Mouse (Mus musculus): ENCODE results near the gene Tigd3. TPM values are rescaled to one million over a fixed set of nuclear protein-coding genes. Genes with fewer than 3 reads are reported as not detected.
A peak's percentile ranks its signal among the peaks of the same experiment; 100 is the strongest.

Tigd3 gene
- polyA plus RNA-seq, 1 experiment from 2014 or later = 5.1 TPM

- H3K9me3 ChIP-seq (ENCODE audit: control insufficient read depth, low read length) = no peaks in the 10 kb centered on the region
- ATAC-seq (ENCODE audit: insufficient number of reproducible peaks, low FRiP score, low TSS enrichment, low read depth) = peak; percentile 24; the same call in 1 of the 2 replicates
Observed at GRCm38 (mm10) chr19:5845319-5846135, 48.4 kb downstream of the Tigd3 start.

GRCm38 (mm10) chr19:5844831-5845318, 49.1 kb downstream of the Tigd3 start:
- 83% methylated on average over 12 of the region's 12 CpGs for WGBS
- DNase-seq (ENCODE audit: low spot score) (peak; percentile 26), ATAC-seq (ENCODE audit: insufficient number of reproducible peaks, low FRiP score, low TSS enrichment, low read depth) (no peak)
- Histone ChIP-seq H3K27me3 (ENCODE audit: control insufficient read depth, insufficient read depth, low read length) (no peaks in the 10 kb centered on the region), H3K9ac (ENCODE audit: low read length) (peak overlapping the region; percentile 59), H3K4me1 (ENCODE audit: control insufficient read depth, insufficient read depth, low read length) (peaks cover 41% of the 10 kb centered on the region), H3K4me2 (ENCODE audit: low read depth, severe bottlenecking) (peak overlapping the region; percentile 59), H3K9me3 (ENCODE audit: control insufficient read depth, low read length) (no peaks in the 10 kb centered on the region), H3K4me3 (ENCODE audit: low read depth, low read length) (peak overlapping the region; percentile 19), H3K27ac (replicated peaks; ENCODE audit: low read depth, low read length) (peak overlapping the region; percentile 93), H3K36me3 (ENCODE audit: control insufficient read depth, insufficient read depth, low read length) (no peaks in the 10 kb centered on the region)

More at GRCm38 (mm10) chr19:5845319-5846135, 48.4 kb downstream of the Tigd3 start:
- Histone ChIP-seq H3K27ac (replicated peaks; ENCODE audit: low read depth, low read length) (peak overlapping the region; percentile 93), H3K9ac (ENCODE audit: low read length) (peak overlapping the region; percentile 59), H3K4me2 (ENCODE audit: low read depth, severe bottlenecking) (peak overlapping the region; percentile 59), H3K4me3 (ENCODE audit: low read depth, low read length) (peak overlapping the region; percentile 19), H3K36me3 (ENCODE audit: control insufficient read depth, insufficient read depth, low read length) (no peaks in the 10 kb centered on the region), H3K4me1 (ENCODE audit: control insufficient read depth, insufficient read depth, low read length) (peaks cover 45% of the 10 kb centered on the region), H3K27me3 (ENCODE audit: control insufficient read depth, insufficient read depth, low read length) (no peaks in the 10 kb centered on the region)
- 6% methylated on average over 45 of the region's 45 CpGs for WGBS
- peak; percentile 96 for DNase-seq (ENCODE audit: low spot score)

- no peaks in the 10 kb centered on the region for H3K9me3 ChIP-seq (ENCODE audit: control insufficient read depth, low read length)
- no peaks in the 10 kb centered on the region for H3K27me3 ChIP-seq (ENCODE audit: control insufficient read depth, insufficient read depth, low read length)
- H3K27ac ChIP-seq (replicated peaks; ENCODE audit: low read depth, low read length) = no peak overlapping the region
- DNase-seq (ENCODE audit: low spot score) = no peak
- H3K36me3 ChIP-seq (ENCODE audit: control insufficient read depth, insufficient read depth, low read length) = no peaks in the 10 kb centered on the region
- no peak for ATAC-seq (ENCODE audit: insufficient number of reproducible peaks, low FRiP score, low TSS enrichment, low read depth)
- WGBS = 87% methylated on average over 30 of the region's 30 CpGs
- peak overlapping the region; percentile 59; the same call in 1 of the 2 replicates for H3K4me2 ChIP-seq (ENCODE audit: low read depth, severe bottlenecking)
- no peak overlapping the region for H3K4me3 ChIP-seq (ENCODE audit: low read depth, low read length)
- H3K4me1 ChIP-seq (ENCODE audit: control insufficient read depth, insufficient read depth, low read length) = peaks cover 35% of the 10 kb centered on the region
- H3K9ac ChIP-seq (ENCODE audit: low read length) = no peak overlapping the region
Observed at GRCm38 (mm10) chr19:5843781-5844691, 49.9 kb downstream of the Tigd3 start.

- DNase-seq (ENCODE audit: low spot score) (no peak), ATAC-seq (ENCODE audit: insufficient number of reproducible peaks, low FRiP score, low TSS enrichment, low read depth) (no peak)
- peaks cover 26% of the 10 kb centered on the region for H3K4me1 ChIP-seq (ENCODE audit: control insufficient read depth, insufficient read depth, low read length)
- H3K27ac ChIP-seq (replicated peaks; ENCODE audit: low read depth, low read length) = no peak overlapping the region
- no peaks in the 10 kb centered on the region for H3K36me3 ChIP-seq (ENCODE audit: control insufficient read depth, insufficient read depth, low read length)
- no peaks in the 10 kb centered on the region for H3K27me3 ChIP-seq (ENCODE audit: control insufficient read depth, insufficient read depth, low read length)
- H3K9me3 ChIP-seq (ENCODE audit: control insufficient read depth, low read length) = no peaks in the 10 kb centered on the region
- H3K9ac ChIP-seq (ENCODE audit: low read length) = no peak overlapping the region
- H3K4me2 ChIP-seq (ENCODE audit: low read depth, severe bottlenecking) = no peak overlapping the region
- 78% methylated on average over 9 of the region's 9 CpGs for WGBS
- H3K4me3 ChIP-seq (ENCODE audit: low read depth, low read length) = no peak overlapping the region
Observed at GRCm38 (mm10) chr19:5842785-5843730, 50.9 kb downstream of the Tigd3 start.

GRCm38 (mm10) chr19:5841999-5842784, 51.8 kb downstream of the Tigd3 start:
- no peak for DNase-seq (ENCODE audit: low spot score)
- 87% methylated on average over 5 of the region's 5 CpGs for WGBS
- peaks cover 17% of the 10 kb centered on the region for H3K4me1 ChIP-seq (ENCODE audit: control insufficient read depth, insufficient read depth, low read length)
- H3K9ac ChIP-seq (ENCODE audit: low read length) = no peak overlapping the region
- 0 out of 2 replicates have a peak overlapping the region, but pooled peaks have one; percentile 7 for H3K4me2 ChIP-seq (ENCODE audit: low read depth, severe bottlenecking)
- H3K36me3 ChIP-seq (ENCODE audit: control insufficient read depth, insufficient read depth, low read length) = no peaks in the 10 kb centered on the region
- ATAC-seq (ENCODE audit: insufficient number of reproducible peaks, low FRiP score, low TSS enrichment, low read depth) = no peak
- H3K27ac ChIP-seq (replicated peaks; ENCODE audit: low read depth, low read length) = no peak overlapping the region
- H3K27me3 ChIP-seq (ENCODE audit: control insufficient read depth, insufficient read depth, low read length) = no peaks in the 10 kb centered on the region
- H3K4me3 ChIP-seq (ENCODE audit: low read depth, low read length) = no peak overlapping the region
- H3K9me3 ChIP-seq (ENCODE audit: control insufficient read depth, low read length) = no peaks in the 10 kb centered on the region

GRCm38 (mm10) chr19:5841389-5841946, 52.5 kb downstream of the Tigd3 start:
- H3K4me2 ChIP-seq (ENCODE audit: low read depth, severe bottlenecking) = no peak overlapping the region
- 75% methylated on average over 4 of the region's 4 CpGs for WGBS
- ATAC-seq (ENCODE audit: insufficient number of reproducible peaks, low FRiP score, low TSS enrichment, low read depth) (no peak), DNase-seq (ENCODE audit: low spot score) (no peak)
- no peak overlapping the region for H3K27ac ChIP-seq (replicated peaks; ENCODE audit: low read depth, low read length)
- no peaks in the 10 kb centered on the region for H3K27me3 ChIP-seq (ENCODE audit: control insufficient read depth, insufficient read depth, low read length)
- no peak overlapping the region for H3K4me3 ChIP-seq (ENCODE audit: low read depth, low read length)
- H3K4me1 ChIP-seq (ENCODE audit: control insufficient read depth, insufficient read depth, low read length) = peaks cover 11% of the 10 kb centered on the region
- no peaks in the 10 kb centered on the region for H3K36me3 ChIP-seq (ENCODE audit: control insufficient read depth, insufficient read depth, low read length)
- H3K9ac ChIP-seq (ENCODE audit: low read length) = no peak overlapping the region
- no peaks in the 10 kb centered on the region for H3K9me3 ChIP-seq (ENCODE audit: control insufficient read depth, low read length)

Data from limb, embryonic 11.5 days (tissue).